Mouse (Mus musculus): ENCODE results near the gene Dnajc6.

Gene Dnajc6

GRCm38 (mm10) chr4:101507571-101508422, 11.3 kb downstream of the Dnajc6 start:
- DNase-seq, result peak; percentile 88

- peak; percentile 13 for DNase-seq
Observed at GRCm38 (mm10) chr4:101508431-101508830, 12.0 kb downstream of the Dnajc6 start.

DNA sequence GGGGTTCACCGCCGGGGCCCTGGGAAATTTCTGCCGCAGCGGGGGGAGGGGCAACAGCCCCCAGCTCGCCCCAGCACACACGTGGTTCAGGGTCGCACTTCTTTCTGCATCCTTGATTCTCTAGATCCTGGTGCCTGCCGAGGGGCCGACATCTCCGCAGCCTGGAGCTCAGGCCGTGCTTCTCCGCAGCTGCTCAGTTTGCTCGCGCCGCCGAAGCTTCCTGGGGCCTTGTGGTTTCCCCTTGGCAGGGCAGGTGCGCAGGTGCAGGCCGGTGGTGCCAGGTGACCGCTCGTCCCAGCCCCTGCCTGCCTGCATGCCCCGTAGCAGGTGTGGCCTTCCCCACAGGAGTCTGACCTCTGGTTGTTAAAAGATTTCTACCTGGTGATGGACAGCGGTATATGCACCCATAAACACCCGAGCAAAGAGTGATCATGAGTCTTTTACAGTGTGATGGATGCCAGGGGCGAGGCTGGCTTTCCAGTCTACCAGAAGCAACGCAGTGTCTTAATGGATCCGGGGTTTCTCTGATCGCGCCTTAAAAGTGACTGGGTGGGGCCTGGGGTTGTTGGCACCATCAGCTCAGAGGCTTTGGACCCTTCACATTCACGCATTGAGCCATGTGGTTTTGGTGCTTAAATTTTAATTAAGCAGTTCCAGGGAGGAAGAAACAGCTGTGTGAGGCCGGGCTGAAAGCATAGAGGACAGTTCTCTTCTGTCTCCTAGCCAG, 12.6 kb downstream of the Dnajc6 start:
- DNase-seq, result peak; percentile 64

DNA sequence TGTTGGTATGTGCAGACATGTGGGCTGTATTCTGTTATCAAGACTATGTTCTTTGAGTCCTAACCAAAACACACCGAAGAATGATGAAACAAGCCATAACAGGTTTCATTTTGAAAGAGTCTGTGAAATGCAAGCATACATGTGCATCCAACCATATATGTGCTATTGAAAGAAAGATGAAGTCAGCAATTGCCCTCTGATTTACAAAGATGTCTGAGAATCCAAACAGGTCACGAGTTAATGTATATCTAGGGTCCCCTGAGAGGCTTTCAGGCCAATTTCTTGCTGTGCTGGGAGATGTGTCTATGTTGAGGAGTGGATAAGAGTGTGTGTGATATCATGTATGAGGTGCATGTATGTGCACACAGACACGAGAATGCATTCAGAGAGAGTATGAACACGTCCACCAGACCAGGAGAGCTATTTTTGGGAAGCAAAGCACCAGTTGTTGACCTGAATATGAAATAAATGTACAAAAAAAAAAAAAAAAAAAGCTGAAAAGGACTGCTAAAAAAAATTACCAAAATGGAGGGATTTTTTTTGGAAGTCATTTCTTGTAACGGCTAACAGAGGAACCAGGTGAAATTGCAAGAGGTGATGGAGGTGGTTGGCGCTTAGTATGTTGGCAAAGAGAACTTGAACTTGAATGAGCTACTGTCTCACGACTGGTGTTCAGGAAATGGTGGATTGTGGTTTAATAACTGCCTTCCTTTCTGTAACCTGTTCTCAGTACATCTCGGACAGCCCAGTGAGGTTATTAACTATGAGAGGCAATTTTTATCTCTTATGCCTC, 13.9 kb downstream of the Dnajc6 start:
- no peak for DNase-seq

- no peak for DNase-seq
Observed at GRCm38 (mm10) chr4:101510904-101511210, 14.4 kb downstream of the Dnajc6 start.

DNA sequence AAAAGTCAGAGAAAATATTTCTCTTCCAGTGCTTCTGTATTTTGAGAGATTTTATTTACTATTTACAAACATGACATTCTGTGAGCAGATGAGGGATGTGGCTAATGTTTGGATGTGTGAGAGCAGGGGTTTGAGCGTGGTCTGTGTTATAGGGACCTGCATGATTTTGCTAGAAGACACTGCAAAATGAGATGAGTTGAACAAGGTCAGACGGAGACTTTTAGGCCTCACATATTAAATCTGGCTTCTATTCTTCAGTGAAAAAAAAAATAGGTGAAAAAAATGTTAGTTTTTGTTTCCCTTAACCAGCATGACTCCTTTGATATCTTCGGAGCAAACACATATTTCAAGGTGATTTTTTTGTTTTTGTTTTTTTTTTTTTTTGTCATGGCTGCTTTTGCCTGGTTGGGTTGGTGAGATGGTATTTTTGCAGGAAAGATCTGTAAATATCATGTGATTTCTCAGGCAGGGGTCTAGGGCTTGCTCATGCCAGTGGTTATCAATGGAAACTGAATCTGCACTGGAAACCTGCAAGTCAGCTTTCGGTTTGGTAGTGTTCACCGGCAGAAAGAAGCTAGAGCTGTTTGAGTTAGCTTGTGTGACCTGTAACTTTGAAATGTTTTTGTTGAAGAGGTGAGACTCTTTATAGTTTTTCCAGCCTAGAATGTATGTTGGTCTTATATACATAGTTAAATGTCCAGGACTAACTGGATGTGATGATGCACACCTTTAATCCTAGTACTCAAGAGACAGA, 15.5 kb downstream of the Dnajc6 start:
- no peak for DNase-seq

GRCm38 (mm10) chr4:101513251-101513650, 16.8 kb downstream of the Dnajc6 start:
- DNase-seq, result no peak

DNA sequence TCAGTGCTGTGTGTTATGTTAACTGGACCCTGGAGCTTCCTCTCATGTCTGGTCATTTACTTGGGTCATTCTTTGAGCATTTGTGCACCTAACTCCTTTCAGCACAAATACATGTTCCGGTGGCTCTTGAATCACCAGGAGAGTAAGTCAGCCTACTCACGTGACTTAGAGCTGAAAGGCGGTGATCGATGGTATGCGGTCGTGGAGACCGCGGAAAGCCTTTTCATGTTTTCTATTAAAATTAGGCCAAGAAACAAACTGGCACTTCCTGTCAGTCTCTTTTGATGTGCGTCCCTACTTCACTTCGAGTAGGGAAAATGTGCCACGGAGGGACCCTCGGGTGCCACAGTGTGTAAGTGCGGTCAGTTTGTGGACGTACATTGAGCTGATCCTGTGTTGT, 19.4 kb downstream of the Dnajc6 start:
- DNase-seq, result no peak

- no peak for DNase-seq
Observed at GRCm38 (mm10) chr4:101516434-101517168, 20.2 kb downstream of the Dnajc6 start.

DNA sequence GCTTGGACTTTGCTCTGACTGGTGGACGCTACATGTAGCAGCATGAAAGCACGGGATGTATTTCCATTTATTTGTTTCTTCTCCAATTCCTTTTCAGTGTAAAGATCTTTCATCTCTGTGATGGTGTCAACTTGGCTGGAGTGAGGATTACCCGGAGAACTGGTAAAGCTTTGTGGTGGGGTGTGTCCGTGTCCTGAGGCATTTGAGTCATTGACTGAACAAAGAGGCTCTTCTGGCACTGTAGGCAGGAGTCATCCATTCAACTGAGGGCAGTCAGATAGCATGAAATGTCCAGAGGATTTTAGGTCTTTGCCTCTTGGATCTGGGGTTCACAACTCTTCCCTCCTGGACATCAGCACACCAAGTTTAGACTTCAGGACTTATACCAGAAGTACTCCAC, 35.5 kb downstream of the Dnajc6 start:
- peak; percentile 22 for DNase-seq

DNA sequence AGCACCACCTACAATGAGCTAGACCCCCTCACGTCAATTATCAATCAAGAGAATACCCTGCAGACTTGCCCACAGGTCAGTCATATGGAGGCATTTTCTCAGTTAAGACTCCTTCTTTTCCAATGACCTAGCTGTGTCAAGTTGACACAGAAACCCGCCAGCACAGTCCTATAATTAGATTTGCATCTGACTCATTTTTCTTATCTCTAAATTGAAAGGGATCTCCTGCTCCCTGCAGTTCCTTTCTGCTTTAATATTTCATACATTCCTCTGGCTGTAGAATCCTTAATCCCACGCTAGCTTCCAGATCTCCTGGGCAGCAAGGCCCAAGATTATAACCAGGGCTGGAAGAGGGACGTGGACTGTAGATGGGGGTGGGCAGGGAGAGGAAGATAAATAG, 44.1 kb downstream of the Dnajc6 start:
- DNase-seq, result no peak

DNA sequence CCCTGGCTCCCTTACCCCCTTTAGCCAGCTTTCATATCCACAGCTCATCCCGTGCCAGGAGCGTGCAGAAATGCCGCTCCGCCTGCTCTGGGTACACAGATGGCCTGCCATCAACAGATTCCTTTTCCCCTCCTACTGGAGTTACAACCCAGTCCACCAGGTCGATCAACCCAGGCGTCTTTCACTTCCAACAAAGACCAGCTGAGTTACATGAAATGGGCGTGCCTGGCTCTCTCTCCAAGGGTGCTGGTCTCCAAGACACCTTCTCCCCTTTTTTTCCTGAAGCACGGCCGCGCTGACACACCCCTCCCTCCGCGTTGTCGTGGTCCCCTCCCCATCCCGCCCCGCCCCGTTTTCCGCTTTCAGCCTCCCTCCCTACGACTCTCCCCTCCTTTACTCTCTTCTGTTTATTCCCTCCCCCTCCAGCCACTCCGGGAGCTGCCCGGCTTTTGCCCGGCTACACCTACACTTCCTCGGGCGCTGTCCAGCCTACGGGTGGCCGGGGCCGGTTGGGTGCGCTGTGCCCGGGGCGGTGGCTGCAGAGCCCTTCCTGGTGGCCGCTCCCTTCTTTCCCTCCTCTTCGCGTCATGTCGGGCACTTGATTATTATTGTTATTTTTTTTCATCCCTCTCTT, 53.6 kb downstream of the Dnajc6 start:
- DNase-seq, result peak; percentile 14

GRCm38 (mm10) chr4:101550671-101551161, 54.3 kb downstream of the Dnajc6 start:
- peak; percentile 27 for DNase-seq

- DNase-seq, result no peak
Observed at GRCm38 (mm10) chr4:101551425-101551824, 55.0 kb downstream of the Dnajc6 start.

GRCm38 (mm10) chr4:101552372-101552771, 55.9 kb downstream of the Dnajc6 start:
- no peak for DNase-seq

DNA sequence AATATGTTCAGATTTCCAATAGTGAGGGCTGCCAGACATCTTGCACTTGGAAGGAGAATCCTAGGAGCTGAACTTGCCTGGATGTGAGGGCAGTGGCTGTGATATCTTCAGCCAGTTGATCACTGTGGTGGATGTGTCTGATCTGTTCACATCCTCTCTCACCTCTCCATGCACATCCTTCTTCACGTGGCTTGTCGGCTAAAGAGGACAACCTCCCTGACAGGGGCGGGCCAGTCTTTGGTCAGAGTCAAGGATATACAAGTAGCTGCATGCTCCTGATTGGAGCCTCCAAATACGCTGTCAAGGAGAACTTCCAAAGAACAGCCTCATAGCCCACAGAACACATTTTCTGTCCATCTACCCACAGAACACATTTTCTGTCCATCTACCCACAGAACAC, 58.6 kb downstream of the Dnajc6 start:
- DNase-seq, result no peak

DNA sequence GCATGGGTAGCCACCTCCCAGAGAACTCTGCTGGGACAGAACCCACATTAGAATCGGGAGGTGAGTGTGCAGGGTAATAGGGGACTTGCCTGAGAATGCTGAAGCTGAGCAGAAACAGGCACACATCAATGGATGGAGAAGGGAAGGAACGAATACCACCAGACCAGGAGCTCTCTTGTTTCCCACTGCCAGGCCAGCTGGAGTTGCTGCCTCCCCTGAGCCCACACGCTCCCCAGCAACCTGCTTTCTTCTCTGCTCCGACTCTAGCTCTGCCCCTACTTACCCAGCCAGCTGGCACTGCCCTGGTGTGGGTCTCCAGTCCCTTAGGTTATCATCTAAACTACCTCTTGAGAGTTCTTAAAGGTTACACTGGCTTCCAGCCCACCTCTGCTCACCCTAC, 63.7 kb downstream of the Dnajc6 start:
- no peak for DNase-seq

GRCm38 (mm10) chr4:101562836-101563235, 66.4 kb downstream of the Dnajc6 start:
- DNase-seq, result no peak

GRCm38 (mm10) chr4:101563607-101564006, 67.2 kb downstream of the Dnajc6 start:
- no peak for DNase-seq

- no peak for DNase-seq
Observed at GRCm38 (mm10) chr4:101564746-101565417, 68.4 kb downstream of the Dnajc6 start.

DNA sequence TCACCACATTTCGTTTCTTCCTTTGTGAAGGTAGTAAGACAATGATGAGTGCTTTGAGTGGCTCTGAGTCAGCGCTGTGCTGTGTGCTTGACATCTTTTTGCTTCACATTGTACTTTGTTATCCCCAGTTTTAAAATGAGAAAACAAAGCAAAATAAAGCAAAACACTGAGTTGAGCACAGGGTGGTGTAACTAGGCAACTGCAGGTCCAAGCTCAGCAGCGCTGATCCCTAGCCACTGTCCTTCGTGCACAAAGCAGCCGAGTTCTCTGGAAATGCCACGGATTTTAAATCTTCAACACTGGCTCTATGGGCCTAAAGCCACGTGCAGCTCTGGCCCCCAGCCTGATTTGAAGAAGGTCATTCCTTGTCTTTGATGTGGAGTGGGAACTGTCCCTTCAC, 72.6 kb downstream of the Dnajc6 start:
- no peak for DNase-seq
